Mouse (Mus musculus) embryonic facial prominence, embryonic 11.5 days (tissue): ENCODE results near the gene Fgfr2. TPM values are rescaled to one million over a fixed set of nuclear protein-coding genes. Genes with fewer than 3 reads are reported as not detected.

Experiments
- ATAC-seq: fragments of 200-750 bp; cut with Nextera tagmentation; replicated peaks from 2 replicates; pipeline ENCODE4 v1.8.0; 2017; ENCODE audit warnings: low read depth; ENCODE audit not compliant: insufficient number of reproducible peaks, low FRiP score, low TSS enrichment
- DNase-seq: peaks from one replicate; pipeline ENCODE4 v3.0.0-alpha.2; 2015; ENCODE audit warnings: low spot score
- H3K27ac ChIP-seq: fragments of 300-500 bp; sonication (generic); replicated peaks from 2 replicates; pipeline ENCODE4 v1.5.1; 2014; ENCODE audit warnings: mild to moderate bottlenecking, low read depth, low read length, control low read depth
- H3K27me3 ChIP-seq: fragments of 300-500 bp; sonication (generic); 2 replicates; pipeline ENCODE4 v1.6.1; 2014; ENCODE audit warnings: mild to moderate bottlenecking, low read length, moderate library complexity, mixed read lengths; ENCODE audit not compliant: control insufficient read depth, insufficient read depth
- H3K36me3 ChIP-seq: fragments of 300-500 bp; sonication (generic); replicated peaks from 2 replicates; pipeline ENCODE4 v1.6.1; 2014; ENCODE audit warnings: low read depth, mild to moderate bottlenecking, low read length, moderate library complexity, mixed read lengths; ENCODE audit not compliant: control insufficient read depth, insufficient read depth
- H3K4me1 ChIP-seq: fragments of 300-500 bp; sonication (generic); 2 replicates; pipeline ENCODE4 v1.6.1; 2014; ENCODE audit warnings: low read length, mixed read lengths; ENCODE audit not compliant: control insufficient read depth, insufficient read depth
- H3K4me2 ChIP-seq: fragments of 300-500 bp; sonication (generic); 2 replicates; pipeline ENCODE4 v1.6.1; 2014; ENCODE audit warnings: low read depth, mild to moderate bottlenecking, control low read depth, low read length, moderate library complexity
- H3K4me3 ChIP-seq: fragments of 300-500 bp; sonication (generic); 2 replicates; pipeline ENCODE4 v1.5.1; 2014; ENCODE audit warnings: low read depth, low read length, control low read depth
- H3K9ac ChIP-seq: fragments of 300-500 bp; sonication (generic); replicated peaks from 2 replicates; pipeline ENCODE4 v1.6.1; 2014; ENCODE audit warnings: mild to moderate bottlenecking, control low read depth, low read length
- H3K9me3 ChIP-seq: fragments of 300-500 bp; sonication (generic); replicated peaks from 2 replicates; pipeline ENCODE4 v1.6.1; 2016; ENCODE audit warnings: mild to moderate bottlenecking, low read length, inconsistent platforms, mixed read lengths; ENCODE audit not compliant: control insufficient read depth
- WGBS: fragments of 180-500 bp; shearing (Covaris S2); extraction: QIAGEN DNeasy Blood & Tissue Kit; methylation state at CpG from one replicate; pipeline ENCODE4 v1.1.7; 2014; 5-methylcytosine and 5-hydroxymethylcytosine counted together
- polyA plus RNA-seq: library from polyadenylated mRNA; unstranded; fragments of >200 nt; fragmentation: Nextera tagmentation; extraction: Ambion mirVana; gene quantifications from 2 replicates; pipeline ENCODE4 v1.2.1, GENCODE M21; 2014

Fgfr2 gene
- polyA plus RNA-seq, 1 experiment from 2014 or later, result 75.6 TPM

GRCm38 (mm10) chr7:132493632-132494031 is 629.5 kb downstream of the Fgfr2 start:
- no peaks in the 10 kb centered on the region for H3K36me3 ChIP-seq
- H3K27ac ChIP-seq, result no peak overlapping the region
- H3K9ac ChIP-seq, result no peak overlapping the region
- ATAC-seq (no peak), DNase-seq (no peak)
- H3K4me2 ChIP-seq, result no peak overlapping the region
- no peaks in the 10 kb centered on the region for H3K27me3 ChIP-seq
- no peaks in the 10 kb centered on the region for H3K4me1 ChIP-seq
- H3K4me3 ChIP-seq, result no peak overlapping the region
- WGBS, result 77% methylated on average over 3 of the region's 3 CpGs
- H3K9me3 ChIP-seq, result no peaks in the 10 kb centered on the region

DNA sequence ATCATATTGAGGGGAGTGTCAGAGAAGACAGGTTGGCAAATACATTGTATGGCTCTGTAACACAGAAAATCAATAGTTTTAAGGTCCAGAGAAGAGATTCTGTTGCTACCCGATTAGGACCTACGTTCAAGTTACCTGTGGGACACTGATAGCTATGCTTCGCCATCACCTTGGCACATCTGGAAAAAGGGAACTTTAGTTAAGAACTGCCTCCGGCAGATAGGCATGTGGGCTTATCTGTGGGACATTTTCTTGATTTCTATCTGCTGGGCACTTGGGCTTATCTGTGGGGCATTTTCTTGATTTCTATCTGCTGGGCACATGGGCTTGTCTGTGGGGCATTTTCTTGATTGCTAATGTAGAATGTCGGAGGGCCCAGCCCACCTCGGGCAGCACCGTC is 631.2 kb downstream of the Fgfr2 start:
- Histone ChIP-seq H3K36me3 (no peaks in the 10 kb centered on the region), H3K4me1 (no peaks in the 10 kb centered on the region), H3K27me3 (no peaks in the 10 kb centered on the region), H3K27ac (no peak overlapping the region), H3K4me2 (no peak overlapping the region), H3K4me3 (no peak overlapping the region), H3K9ac (no peak overlapping the region), H3K9me3 (no peaks in the 10 kb centered on the region)
- ATAC-seq (no peak), DNase-seq (no peak)
- 89% methylated on average over 7 of the region's 7 CpGs for WGBS

DNA sequence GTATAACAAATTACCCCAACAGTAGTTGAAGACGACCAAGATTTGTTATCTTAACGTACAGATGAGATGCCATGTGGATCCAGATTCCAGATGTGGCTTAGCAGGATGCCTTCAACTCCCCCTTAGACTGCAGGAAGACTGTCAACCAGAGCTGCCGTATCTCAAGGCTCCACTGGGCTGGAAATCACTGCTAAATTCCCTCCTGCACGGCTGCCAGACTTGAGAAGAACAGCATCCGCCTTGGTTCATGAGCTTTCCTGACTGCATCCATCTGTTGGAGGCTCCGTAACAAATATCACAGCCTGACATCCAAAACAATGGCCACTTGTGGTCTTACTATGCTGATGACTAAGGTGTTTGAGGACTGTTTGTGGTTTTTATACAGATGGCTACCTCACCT is 635.8 kb downstream of the Fgfr2 start:
- H3K4me1 ChIP-seq, result no peaks in the 10 kb centered on the region
- ATAC-seq (no peak), DNase-seq (no peak)
- no peaks in the 10 kb centered on the region for H3K27me3 ChIP-seq
- no peaks in the 10 kb centered on the region for H3K36me3 ChIP-seq
- no peak overlapping the region for H3K27ac ChIP-seq
- H3K4me3 ChIP-seq, result no peak overlapping the region
- H3K9ac ChIP-seq, result no peak overlapping the region
- no peak overlapping the region for H3K4me2 ChIP-seq
- H3K9me3 ChIP-seq, result no peaks in the 10 kb centered on the region
- WGBS, result 65% methylated on average over 6 of the region's 6 CpGs

DNA sequence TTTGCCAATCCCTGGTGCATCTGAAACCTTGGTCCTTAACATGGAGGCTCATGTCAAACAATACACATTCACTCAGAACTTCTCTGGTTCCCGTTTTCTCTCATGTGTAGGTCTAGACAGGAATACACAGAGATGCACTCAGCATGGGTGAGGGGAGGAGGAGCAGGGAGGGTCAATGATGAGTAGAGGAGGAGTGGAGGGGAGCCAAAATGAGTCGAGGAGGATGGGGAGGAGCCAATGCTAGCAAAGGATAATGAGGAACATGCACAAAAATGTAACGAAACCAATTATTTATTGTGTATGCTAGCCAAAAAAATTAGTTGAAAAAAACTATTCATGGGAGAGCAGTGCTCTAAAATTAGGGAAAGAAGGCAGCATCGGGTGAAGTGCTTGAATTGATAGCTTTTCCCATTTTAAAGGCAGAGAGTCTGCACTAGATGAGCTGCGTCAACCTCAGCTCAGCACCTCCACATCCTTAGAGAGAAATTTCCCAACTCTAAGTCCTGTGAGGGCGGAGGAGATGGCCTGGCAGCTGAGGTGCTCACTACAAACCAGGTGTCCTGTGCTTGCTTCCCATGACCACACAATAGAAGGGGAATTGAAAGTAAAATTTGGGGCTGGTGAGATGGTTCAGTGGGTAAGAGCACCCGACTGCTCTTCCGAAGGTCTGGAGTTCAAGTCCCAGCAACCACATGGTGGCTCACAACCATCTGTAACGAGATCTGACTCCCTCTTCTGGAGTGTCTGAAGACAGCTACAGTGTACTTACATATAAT is 636.6 kb downstream of the Fgfr2 start:
- Histone ChIP-seq H3K4me2 (no peak overlapping the region), H3K27ac (no peak overlapping the region), H3K27me3 (no peaks in the 10 kb centered on the region), H3K4me3 (no peak overlapping the region), H3K36me3 (no peaks in the 10 kb centered on the region), H3K9ac (no peak overlapping the region), H3K4me1 (no peaks in the 10 kb centered on the region), H3K9me3 (no peaks in the 10 kb centered on the region)
- DNase-seq (no peak), ATAC-seq (no peak)
- 82% methylated on average over 9 of the region's 9 CpGs for WGBS

- WGBS, result 58% methylated on average over 5 of the region's 5 CpGs
- Histone ChIP-seq H3K4me1 (no peaks in the 10 kb centered on the region), H3K27ac (no peak overlapping the region), H3K9ac (no peak overlapping the region), H3K36me3 (no peaks in the 10 kb centered on the region), H3K4me3 (no peak overlapping the region), H3K4me2 (no peak overlapping the region), H3K27me3 (no peaks in the 10 kb centered on the region; the same call in 1 of the 2 replicates), H3K9me3 (no peaks in the 10 kb centered on the region)
- ATAC-seq (no peak), DNase-seq (no peak)
Measured at GRCm38 (mm10) chr7:132484424-132484823, 638.7 kb downstream of the Fgfr2 start.

- no peak overlapping the region for H3K27ac ChIP-seq
- no peaks in the 10 kb centered on the region for H3K4me1 ChIP-seq
- H3K9me3 ChIP-seq, result no peaks in the 10 kb centered on the region
- DNase-seq (no peak), ATAC-seq (no peak)
- H3K4me3 ChIP-seq, result no peak overlapping the region
- 72% methylated on average over 4 of the region's 4 CpGs for WGBS
- H3K4me2 ChIP-seq, result no peak overlapping the region
- no peaks in the 10 kb centered on the region; the same call in 1 of the 2 replicates for H3K27me3 ChIP-seq
- H3K36me3 ChIP-seq, result no peaks in the 10 kb centered on the region
- H3K9ac ChIP-seq, result no peak overlapping the region
Measured at GRCm38 (mm10) chr7:132480696-132481306, 642.3 kb downstream of the Fgfr2 start.

- ATAC-seq, result no peak
- H3K27ac ChIP-seq, result no peak overlapping the region
Measured at GRCm38 (mm10) chr7:132478295-132478809, 644.8 kb downstream of the Fgfr2 start.

GRCm38 (mm10) chr7:132477753-132478152 is 645.4 kb downstream of the Fgfr2 start:
- 68% methylated on average over 3 of the region's 3 CpGs for WGBS
- Histone ChIP-seq H3K27ac (no peak overlapping the region), H3K9ac (no peak overlapping the region), H3K4me1 (no peaks in the 10 kb centered on the region), H3K36me3 (no peaks in the 10 kb centered on the region), H3K4me3 (no peak overlapping the region), H3K4me2 (no peak overlapping the region), H3K9me3 (no peaks in the 10 kb centered on the region), H3K27me3 (no peaks in the 10 kb centered on the region; the same call in 1 of the 2 replicates)
- no peak for DNase-seq
- ATAC-seq, result no peak

More at GRCm38 (mm10) chr7:132478295-132478809, 644.8 kb downstream of the Fgfr2 start:
- no peaks in the 10 kb centered on the region for H3K36me3 ChIP-seq
- H3K27me3 ChIP-seq, result no peaks in the 10 kb centered on the region; the same call in 1 of the 2 replicates
- H3K9ac ChIP-seq, result no peak overlapping the region
- no peaks in the 10 kb centered on the region for H3K9me3 ChIP-seq
- WGBS, result 78% methylated on average over 9 of the region's 9 CpGs
- H3K4me2 ChIP-seq, result no peak overlapping the region
- no peak for DNase-seq
- no peaks in the 10 kb centered on the region for H3K4me1 ChIP-seq
- no peak overlapping the region for H3K4me3 ChIP-seq
